Mouse (Mus musculus) hindlimb bud, embryonic 11.5 days (tissue): Measurements from ENCODE around the gene Tedc2.

Experiments used
- DNase-seq: peaks from one replicate; pipeline ENCODE4 v3.0.0-alpha.2; 2012; ENCODE audit warnings: low read depth, low spot score; ENCODE audit errors: extremely low spot score

Gene Tedc2

DNA sequence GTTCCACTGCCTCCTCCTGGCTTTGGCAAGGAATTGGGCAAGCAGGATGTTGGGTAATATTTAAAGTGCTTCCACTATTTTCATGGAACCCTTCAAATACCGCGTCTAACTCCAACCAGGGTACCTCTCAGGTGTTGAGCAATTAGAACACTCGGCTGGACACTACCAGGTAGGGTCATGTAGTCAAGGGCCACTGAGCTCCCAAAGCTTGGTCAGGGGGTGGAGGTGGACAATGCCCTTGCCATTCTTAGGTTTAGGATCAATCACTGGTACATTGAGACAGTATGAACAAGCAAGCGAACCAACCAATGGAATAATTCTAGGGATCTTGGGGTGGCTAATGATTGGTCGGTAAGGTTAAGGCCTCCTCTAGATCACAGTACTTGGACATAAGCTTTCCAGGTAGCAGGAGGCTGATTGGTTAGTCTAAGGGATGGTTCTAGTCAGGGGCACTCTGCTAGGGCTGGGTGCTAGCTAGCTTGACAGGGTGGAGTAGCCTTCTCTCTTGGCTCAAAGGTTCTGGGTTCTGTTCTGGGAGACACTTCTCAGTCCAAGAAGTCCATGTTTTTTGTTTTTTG lies 8.1 kb downstream of the Tedc2 start:
- no peak for DNase-seq

DNA sequence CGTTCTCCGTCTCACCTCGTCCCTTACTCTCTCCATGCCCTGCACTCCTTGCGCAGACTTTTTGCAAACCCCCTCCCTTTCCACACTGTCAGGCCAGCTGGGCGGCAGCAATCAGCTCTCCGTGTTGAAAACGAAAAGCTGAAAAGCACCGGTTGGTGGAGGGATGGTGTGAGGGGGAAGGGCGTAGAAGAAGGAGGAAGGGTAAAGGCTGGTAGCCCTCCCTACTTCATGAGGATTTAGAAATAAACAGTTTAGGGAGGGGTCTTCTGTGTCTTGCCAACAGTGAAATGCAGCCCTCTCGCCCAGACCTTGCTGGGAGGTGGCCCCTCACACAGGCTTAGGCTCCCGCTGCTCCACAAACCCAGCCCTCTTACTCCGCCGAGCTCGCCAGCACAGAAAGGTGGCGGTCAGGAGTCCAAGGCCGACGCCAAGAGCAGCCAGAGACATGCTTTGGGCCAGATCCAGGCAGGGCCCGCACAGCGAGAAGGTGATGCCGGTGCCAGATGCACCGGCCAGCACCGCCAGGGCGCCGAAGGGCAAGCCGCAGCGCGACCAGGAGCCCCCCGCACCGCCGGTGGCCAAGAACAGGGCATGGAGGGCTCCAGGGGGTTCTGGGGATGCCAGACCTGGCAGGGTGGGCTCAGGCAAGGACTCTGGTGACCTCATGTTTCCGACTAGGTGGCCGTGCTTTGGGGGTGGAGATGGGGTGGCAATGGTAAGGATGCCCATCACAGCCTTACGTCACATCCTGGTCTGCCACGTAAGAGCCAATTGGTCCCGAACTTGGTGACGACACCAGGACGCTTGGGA lies 8.8 kb downstream of the Tedc2 start:
- no peak for DNase-seq

DNA sequence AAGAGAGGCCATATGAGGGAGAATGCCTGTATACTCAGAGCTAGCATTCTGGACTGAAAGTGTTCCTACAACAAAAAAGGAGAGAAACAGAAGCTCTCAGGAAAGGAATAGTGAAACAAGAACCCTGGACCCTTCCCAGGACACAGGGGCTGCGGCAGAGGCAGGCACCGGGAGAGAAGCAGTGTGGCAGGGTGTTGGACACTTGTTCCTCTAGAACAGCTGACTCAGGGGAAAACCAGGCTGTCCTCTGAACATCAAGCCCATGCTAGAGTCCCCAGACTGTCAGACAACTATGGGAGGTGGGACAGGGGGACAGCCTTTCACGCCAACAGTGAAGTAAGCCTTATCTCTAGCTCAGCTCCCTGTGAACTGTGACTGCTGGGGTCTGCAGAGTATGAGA lies 10.1 kb downstream of the Tedc2 start:
- no peak for DNase-seq

DNA sequence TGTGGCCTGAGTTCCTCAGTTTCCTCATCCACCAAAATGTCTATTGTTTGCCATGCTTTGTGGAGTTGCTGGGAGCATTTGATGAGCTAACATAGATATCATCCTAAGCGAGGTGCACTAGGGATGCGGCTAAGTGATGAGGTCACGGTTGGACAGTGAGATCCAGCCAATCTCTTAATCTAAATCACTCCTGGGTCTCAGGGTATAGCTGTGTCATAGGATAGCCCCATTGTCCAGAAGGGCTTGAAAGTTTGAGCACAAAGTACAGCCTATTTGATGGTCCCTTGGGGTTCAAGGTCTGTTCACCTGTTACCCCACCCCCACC lies 10.8 kb downstream of the Tedc2 start:
- no peak for DNase-seq

DNA sequence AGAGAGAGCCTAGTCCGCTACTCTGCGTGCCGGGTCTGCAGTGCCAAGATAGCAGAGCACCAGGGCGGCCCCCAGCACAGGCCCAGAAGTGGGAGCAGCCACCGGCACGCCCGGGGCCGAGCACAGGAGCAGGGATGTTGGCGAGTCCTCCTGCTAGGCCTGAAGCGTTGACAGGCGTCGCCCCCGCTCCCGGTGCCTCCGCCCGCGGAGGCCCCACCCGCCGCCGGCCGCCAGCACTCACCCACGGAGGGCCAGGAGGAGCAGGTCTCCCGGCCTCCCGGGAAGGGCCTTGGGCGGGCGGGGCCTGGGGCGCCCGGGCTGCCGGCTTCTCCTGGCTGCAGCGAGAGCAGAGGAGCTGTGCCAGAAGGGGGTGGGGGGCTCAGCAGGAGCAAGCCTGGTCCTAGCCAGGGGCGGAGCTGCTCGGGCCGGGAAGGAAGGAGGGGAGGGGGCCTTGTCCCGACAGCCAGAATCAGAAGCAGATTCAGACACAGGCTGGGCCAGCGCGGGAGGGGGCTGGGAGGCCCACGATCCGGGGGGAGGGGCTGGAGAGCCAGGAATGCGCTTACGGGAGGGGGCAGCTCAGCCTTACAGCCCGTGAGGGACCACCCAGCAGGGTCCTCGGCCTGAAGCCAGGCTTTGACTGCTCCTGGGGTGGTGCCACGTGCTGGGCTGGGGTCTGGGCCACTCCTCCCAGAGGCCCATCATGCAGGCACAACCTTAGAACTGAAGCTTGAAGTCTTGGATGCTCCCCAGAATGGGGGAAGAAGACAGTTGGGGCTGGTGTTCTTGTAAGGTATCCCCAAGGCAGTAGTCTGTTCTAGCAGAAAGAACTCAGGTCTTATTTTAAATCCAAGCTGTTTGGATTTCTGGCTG lies 11.4 kb downstream of the Tedc2 start, which contains the start of gene Ntn3:
Gene Ntn3, minus strand, starts transcription at position 489 of the 873 bp plus-strand sequence.
- DNase-seq, result no peak

DNA sequence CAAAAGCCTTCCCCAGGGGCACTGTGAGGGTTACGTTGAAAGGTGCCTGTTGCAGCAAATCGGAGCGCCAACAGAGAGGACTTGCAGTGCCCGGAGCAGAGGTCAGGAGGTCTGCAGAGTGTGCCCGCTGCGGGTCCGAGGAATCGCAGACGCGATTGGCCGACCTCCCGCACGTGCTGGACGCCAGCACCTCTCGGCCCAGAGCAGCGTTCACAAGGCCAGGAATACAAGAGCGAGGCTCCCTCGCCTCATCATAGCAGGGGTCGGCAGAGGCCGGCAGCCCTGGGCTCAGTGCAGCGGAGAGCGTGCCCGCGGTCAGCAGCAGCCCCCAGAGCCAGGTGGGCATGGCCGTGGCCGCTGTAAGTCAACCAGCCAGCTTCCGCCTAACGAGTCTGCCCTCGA lies 12.0 kb downstream of the Tedc2 start:
- DNase-seq, result no peak

DNA sequence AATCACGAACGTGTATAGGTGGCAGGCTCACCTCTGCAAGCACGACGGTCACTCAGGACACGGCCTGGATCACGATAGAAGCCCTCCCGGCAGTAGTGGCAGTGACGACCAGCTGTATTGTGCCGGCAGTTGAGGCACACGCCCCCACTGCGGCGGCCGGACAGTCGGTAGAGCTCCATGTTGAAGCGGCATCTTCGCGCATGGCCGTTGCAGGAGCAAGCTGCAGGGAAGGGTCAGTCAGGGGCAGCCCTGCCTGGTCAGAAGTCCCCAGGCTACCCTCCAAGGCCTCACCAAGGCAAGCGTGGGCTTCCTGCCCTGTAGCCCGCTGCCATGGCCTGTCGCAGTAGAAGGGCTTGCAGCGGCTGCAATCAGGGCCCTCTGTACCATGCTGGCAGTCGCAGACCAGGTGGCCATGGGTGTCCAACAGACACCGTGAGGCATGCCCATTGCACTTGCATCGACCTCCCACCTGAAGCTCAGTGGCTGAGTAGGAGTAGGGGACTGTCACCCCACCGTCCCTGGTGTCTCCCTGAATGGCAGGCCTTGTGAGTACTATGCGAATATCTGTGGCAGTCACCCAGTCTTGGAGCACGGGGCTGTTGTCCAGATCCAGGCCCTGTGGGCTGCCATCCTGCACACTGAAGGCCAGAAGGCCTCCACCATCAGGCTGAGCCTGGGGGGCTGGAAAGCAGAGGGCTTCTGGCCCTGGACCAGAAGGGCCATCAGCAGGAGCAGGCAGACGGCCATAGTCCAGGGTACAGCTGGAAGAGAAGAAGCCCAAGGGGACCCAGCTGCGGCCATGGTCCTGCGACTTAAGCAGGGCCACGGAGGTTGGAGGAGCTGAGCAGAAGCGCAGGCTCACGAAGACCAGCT lies 12.6 kb downstream of the Tedc2 start:
- no peak for DNase-seq

DNA sequence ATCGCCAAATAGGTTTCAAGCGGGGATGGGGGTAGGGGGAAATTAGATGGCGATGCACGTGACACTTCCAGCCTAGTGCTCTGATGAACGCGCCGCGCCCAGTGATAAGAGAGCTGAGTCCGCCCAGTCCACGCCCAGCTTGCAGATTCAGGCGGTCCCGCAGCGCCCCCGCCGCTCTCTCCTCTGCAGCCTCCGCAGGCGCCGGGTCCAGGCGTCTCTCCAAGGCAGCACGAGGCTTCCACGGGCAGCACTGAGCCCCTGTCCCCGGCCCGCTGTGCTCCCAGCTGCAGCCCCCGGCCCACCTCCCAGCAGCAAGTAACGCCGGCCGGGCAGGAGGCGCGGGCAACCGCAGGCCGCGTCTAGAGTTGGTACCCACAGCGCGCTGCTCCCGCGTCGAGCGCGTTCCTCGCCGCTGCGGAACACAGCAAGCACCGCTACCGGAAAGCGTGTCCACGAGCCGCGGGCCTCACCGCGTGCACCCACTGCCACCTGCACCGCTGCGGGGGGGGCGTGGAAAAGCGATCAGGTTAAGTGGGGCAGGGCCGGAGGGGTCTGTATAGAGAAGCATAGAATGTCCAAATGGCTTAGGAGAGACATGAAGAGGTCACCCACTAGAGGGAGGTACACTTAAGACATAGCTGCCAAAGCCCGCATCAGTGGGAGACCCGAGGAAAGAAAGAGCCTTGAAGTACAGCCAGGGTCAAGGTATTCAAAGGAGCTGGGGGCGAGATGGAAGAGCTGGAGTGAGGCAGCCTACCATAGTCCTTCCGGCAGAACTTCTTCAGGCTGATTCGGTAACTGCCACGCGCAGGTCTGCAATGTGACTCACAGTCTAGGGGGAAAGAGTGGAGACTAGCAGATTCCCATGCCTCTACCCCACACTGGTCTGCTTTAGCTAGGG lies 13.9 kb downstream of the Tedc2 start:
- no peak for DNase-seq

DNA sequence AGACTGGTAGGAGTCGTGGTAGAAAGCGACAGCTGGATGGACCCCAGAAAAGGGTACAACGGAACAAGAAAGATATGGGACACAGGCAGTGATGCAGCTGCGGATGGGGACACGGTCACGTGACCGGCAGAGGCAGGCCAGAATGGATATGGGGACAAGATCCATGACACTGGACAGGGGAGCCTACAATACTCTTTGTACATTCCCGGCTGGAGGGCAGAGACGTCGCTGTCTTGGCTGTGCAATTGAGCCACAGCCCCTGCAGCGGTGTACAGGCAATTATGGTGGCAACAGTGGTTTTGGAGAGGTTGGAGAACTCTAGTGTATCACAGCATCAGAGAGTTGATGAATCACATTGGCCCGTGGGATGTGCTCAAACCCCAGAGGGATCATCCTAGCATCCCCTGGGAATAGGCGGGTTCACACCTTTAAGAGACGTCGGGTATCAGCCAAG lies 14.7 kb downstream of the Tedc2 start:
- DNase-seq, result no peak

DNA sequence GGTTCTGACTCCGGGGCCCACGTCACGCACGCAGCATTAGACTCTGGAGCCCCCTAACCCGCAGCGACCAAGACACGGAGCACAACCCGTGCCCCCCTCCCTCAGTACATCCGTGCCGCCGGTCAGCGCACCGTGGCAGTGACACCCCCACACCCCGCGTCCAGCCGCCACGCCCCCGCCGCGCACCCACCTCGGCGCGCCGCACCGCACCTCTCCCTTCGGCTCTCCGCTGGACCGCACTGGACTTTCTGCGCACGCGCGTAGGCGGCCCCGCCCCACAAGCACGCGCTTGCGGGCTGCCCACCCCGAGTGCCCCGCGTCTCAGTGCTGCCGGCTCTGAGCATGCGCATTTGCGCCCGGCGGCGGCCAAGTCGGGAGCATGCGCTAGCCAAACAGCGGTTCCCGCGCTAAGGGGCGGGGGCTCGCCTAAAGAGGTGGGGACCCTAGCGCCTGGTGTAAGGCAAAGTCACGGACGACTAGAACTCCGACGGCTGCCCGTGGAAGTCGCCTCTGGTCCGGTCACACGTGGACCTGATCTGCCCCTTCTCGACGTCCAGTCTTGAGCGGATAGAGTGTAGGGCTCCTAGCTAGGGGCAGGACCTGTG lies 15.3 kb downstream of the Tedc2 start, which contains the start of gene Tbc1d24:
Gene Tbc1d24, minus strand, starts transcription at position 279 of the 605 bp plus-strand sequence.
- DNase-seq, result no peak

DNA sequence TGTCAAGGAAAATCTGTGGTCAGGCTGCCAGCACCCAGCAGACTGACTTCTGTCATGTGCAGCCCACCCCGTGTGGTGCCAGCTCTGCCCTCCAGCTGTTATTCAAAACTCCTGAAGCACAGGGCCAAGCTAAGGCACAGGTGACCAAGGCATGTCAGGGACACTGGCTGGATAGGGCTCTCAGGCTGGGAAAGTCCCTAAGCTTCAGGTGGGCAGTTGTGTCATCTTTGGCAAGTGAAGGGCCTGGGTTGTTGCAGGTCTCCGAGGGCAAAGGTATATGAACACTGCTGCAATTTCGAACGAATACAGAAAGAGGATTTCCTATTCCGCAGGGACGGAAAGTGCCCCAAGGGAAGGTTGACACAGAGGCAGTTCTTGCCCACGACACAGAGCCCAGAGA lies 15.8 kb downstream of the Tedc2 start:
- no peak for DNase-seq

DNA sequence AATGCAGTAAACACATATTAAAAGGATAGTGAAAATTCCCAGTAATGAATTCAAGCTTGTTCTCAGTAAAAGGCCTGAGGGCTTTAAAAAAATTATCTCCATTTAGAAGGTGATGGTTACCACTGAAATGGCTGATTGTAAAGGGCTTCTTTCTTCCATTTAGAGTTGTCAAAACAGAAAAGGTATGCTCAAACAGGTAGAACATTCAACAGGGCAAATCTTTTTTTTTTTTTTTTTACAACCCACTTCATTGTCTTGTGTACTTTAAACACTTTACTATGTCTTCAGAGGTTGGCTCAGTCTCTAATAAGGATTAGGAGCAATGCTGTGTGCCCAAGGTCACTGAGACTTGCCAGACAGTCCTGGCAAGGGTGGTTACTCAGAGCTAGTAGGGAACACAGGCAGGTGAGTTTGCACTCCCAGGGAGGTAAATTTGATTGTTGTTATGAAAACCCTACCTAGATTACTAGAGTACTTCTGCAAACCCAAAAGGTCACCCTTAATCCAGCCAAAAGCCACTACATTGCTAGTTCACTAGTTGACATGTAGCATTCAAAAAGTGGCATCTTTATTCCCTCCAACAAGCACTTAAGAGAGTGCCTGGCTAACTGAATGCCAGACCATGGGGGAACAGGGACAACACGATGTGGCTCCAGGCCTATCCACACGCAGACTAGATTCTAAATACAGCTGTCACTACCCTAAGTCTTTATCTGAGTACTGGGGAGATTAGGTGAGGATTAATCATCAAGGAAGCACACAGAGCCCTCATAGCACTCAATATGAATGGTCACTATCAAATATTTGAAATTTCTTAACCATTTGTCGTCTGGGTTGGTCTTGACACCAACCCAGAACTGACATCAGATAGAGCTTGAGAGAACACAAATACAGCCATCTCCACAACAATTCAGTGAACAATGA lies 16.8 kb downstream of the Tedc2 start:
- no peak for DNase-seq

DNA sequence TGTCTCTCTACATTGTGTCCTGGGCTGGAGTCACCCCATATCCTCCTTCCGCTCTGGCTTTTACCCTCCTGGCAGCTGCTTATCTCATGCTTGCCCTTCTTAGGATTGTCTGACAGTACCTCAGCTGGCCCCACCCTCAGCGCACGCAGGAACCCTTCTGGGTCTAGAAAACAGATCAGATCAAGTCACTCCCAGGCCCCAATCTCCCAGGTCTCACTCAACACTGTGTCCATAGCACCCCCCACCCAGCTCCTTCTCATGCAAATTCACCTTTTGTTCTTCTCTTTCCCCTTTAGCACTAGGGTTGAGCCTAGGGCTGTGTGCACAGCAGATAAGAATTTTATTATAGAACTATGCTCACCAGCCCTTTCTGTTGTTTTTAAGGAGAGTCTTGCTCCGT lies 17.6 kb downstream of the Tedc2 start:
- DNase-seq, result no peak

DNA sequence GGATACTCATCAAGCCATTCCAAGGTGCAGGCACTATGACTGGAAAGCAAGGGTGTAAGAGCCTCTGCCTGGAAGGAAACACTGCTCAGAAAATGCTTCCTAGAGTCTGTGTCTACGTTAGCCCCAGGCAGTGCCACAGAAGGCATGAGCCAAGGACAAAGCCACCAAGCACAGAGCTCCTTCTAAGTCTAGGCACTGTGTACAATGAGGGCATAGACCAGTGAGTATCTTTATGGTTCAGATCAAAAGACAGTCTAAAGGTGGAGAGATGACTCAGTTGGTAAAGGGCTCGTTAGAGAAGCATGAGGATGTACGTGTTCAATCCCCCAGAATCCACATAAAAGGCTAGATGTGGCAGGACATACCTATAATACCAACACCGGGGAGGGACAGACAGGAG lies 19.6 kb downstream of the Tedc2 start:
- DNase-seq, result no peak

DNA sequence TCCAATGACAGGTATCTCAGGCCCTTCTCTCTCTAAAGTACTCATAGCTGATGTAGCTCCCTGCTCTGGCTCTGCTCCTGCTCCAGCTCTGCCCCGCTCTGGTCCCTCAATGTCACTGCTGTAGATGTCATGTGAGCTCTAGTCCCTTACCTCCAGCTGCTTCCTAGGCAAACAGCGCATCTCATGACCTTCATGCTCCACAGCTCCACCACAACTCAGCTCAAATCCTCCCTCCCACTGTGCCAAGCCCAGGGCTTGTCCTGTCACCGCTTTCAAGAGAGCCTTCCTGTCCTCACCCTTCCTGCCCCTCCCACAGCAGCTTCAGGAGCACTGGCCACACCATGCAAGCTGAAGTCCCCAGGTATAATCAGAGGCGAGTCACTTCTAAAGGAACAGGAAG lies 20.9 kb downstream of the Tedc2 start:
- no peak for DNase-seq

DNA sequence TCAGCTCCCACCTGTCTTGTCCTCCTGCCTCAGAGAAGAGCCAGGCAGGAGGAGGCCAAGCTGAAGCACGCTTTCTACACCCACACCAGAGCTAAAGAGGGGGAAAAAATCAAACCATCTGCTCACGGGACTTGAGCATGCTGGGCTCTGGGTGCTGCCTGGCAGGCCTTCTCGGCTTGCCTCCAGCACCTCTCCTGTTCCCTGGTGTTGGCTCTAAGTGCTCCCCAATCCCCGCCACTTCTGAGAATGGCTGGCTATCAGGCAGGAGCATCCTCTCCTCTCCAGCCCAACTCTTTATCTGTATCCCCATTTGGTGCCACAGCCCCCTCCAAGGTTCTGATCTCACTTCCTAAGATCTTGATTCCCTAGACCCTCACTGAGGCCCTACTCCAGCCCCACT lies 21.4 kb downstream of the Tedc2 start:
- DNase-seq, result no peak

DNA sequence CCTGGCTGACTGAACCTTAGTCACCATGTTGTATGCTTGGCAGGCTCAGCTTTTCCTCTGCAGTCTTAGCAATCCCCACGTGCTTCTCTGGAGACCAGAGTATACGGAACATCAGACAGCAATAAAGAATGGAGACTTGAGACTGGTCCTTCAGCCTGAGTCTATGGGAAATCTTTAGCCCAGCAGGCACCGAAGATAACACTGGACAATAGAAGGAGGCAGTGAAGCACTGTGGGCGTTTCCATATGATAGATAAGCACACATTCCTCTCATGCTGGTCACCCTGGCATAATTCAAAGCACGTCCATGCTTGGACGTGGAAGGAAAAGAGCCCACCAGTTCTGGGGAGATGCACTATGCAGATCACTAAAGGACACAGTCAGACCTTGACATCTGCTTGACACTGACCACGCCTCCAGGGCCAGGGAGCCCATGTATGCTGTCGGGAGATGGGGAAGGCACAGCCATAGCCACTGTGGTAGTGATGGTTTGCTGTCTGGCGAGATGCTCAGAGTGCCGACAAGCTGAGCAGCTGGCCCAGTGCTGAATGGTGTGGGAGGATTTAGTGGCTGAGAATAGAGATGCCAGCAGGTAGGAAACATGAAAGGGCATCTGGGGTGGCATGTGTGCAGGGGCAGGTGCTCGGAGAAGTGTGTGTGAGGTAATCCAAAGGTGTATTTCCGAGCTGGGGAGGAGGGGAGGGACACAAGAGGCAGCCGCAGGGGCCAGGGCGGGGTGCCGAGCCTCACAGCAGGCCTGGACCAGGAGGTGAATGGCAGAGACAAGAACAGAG lies 23.4 kb downstream of the Tedc2 start:
- no peak for DNase-seq

DNA sequence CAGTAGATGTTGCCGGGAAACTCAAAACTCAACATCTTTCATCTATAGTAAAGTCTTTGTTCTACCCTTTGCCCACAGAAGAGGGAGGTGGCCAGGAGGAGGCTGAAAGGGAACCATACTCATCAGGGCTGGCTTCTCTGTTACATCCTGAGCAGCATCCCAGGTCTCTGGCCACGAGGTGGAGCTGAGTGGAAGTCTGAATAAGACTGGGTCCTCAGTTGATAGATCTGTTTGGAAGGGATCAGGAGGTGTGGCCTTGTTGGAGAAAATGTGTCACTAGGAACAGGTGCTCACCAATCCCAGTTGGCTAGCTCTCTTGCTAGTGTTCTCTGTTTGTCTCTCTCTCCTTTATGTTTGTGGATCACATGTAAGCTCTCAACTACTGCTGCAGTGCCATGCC lies 25.3 kb downstream of the Tedc2 start:
- DNase-seq, result no peak
